Mouse (Mus musculus) gastrocnemius, postnatal 36 days (tissue): ENCODE data around the gene Fam240a. TPM values are rescaled to one million over a fixed set of nuclear protein-coding genes. Genes with fewer than 3 reads are reported as not detected.

Experiments used
- DNase-seq, 2 experiments: peaks; one replicate each; pipeline ENCODE4 v3.0.0; 2022
- intact Hi-C: fragments of 180-260 bp; cut with DNase I; formaldehyde crosslinking; loops from one replicate; pipeline ENCODE4 v1.15.1; 2025
- total RNA-seq, 2 experiments: library from RNA; stranded (reverse); gene quantifications; 2 replicates each; pipeline ENCODE4 v1.2.3; 2021

Gene Fam240a
- total RNA-seq, 2 experiments from 2014 or later = 1.2 TPM; not detected in 1

DNA sequence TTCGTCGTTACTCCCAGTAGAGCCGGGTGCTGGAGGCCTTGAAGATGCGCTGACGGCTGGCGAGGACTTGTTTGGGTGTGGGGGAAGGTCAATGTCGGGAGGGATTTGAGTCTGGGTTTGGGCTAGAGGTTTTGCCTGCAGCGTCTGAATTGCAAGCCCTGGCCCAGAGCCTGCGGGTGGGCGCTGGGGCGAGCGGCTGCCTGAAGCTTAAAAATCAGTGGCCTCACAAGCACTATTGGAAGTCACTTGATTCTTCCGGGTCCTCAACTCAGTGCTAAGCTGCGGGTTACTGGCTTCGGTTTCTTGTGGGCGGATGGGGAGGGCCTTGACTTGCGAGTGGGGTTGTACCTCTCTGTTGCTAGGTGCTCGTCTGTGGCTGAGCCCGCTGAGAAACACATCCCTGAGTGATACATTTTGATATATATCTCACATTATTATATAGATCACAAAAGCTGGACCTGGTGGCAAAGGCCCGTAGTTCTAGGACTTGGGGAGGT lies 29.9 kb upstream of the Fam240a start:
- intact Hi-C loops = no loop called here

DNA sequence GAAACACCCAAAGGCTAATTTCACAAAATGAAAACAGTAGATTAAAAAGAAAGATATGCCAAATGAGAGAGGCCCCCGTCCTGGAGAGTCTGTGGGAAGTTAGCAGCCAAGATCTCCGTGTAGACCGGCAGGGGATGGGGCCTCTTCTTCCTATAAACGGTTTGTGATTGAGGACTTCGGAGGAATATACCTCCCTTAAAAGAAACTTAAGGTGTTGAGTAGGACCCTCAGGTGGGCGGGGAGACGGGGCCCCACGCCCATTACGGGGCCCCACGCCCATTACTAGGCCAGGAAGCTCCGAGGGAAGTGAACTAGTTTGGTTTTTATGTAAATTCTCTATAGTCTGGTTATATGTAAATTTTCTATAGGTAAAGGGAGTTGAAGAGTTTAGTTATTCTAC lies 29.3 kb upstream of the Fam240a start, which contains the start of gene Tdgf1:
Tdgf1 (minus strand) TSS at position 233 of the 400 bp plus-strand sequence.
- no peak for DNase-seq
- intact Hi-C loops = no loop called here

More for the DNA sequence above, 29.9 kb upstream of the Fam240a start:
- DNase-seq = no peak

DNA sequence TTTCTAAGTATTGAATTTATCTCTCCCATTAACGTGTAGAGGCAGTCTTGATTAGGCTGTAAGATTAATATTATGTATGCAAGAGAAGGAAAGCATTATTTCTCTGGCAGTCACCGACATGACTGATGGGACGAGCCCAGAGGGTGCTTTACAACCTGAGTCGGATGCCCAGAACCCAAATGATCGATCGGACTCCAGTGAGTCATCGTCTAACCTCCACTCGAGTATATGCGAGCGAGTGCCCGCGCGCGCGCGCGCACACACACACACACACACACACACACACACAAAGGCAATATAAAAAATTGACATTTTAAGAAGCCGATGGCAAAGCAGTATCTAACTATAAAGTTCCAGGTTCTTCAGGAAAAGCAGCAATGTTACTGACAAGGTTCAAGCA lies 28.7 kb upstream of the Fam240a start:
- no peak for DNase-seq
- intact Hi-C loops = no loop called here

DNA sequence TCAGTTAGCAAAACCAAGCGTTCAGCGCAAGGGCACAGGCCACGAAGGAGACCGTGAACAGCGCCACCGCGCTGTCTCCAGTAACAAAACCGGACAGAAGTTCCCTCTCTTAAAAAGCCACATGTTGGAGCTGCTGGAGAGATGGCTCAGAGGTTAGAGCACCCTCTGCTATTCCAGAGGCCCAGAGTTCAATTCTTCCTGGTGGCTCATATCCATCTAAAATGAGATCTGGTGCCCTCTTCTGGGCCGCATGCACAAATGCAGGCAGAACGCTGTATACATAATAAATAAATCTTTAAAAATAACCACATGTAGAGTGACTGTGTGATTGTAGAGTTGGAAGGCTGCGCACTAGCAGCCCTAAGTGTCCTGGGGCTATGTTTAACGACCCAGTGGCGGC lies 27.6 kb upstream of the Fam240a start:
- intact Hi-C loops = no loop called here
- no peak for DNase-seq

DNA sequence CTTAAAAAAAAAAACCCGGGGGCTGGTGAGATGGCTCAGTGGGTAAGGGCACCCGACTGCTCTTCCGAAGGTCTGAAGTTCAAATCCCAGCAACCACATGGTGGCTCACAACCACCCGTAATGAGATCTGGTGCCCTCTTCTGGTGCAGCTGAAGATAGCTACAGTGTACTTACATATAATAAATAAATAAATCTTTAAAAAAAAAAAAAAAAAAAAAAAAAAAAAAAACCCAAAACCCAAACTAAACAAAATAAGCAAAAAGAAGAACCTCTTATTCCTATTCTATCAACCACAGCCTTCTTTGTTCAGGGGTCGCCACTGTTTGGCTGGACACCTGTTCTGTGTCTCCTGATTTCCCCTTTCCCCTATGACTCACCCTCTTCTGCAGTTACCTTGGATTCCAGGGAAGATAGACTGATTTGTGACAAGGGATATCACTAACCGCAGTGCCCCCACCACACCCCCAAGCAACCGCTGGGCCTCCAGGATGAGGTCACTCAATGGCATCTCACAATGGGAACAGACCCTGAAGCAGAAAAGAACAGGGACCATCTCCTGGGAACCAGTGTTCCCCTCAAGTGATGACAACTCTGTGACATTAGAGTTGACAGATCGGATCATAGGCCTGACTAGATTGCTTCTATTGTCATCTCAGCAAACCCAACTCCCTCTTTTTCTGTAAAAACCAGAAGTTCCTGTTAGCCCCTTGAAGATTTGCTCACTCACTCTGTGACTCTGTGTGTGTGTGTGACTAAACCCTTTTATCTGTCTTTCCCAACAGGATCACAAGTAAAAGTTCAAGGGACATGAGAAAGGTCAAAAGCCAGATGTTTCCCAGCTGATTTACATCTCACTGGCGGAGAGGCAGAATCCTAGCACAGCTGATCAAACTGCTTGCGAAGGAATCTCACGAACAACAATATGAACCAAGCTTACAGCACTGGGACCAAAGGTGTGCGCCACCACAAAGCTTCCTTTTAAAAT lies 21.1 kb upstream of the Fam240a start:
- DNase-seq = no peak
- intact Hi-C loops = no loop called here

DNA sequence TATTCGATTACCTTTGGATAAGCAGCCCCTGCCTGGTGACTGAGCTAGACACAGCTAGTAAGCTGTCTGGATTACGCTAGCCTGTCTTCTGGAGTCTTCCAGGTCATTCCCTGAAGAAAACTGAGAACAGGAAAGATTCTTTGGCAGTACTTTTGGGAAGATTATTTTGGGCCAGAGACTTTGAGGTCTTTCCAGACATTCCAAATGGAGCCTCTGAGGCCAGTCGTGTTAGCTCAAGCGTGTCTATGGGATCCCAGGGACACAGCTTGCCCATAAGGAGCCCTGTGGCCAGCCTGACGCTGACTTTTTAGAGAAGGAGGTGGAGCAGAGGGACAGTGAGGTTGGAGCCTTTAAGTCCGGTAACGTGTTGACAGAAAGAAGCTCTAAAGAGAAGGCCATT lies 19.3 kb upstream of the Fam240a start:
- no peak for DNase-seq
- intact Hi-C loops = no loop called here

DNA sequence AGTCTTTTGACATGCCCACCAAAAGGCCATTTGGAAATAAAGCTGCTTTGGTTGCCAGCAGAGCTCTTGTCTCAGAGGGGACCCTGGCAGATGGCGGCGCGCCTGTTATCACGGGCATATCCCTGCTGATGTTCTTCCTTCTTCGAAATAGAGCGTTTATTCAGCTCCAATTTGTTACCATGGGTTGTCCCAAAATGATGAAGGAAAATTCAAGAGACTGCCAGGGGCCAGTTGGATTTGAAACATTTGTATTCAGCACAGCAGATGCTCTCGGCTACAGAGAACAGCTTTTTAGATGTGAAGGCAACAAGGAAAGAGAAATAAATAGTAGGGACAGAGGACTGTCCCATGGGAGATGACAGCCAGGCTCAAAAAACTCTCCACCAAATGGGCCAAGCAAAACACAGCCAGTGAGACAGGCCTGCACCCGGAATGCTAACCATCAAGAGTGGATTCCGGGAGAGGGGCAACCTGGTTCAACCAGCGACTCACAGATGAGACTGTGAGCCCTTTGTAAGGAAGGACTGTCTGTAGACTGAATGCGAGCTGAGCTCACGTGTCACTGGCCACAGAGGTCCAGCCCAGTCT lies 17.3 kb upstream of the Fam240a start:
- intact Hi-C loops = no loop called here
- no peak for DNase-seq

DNA sequence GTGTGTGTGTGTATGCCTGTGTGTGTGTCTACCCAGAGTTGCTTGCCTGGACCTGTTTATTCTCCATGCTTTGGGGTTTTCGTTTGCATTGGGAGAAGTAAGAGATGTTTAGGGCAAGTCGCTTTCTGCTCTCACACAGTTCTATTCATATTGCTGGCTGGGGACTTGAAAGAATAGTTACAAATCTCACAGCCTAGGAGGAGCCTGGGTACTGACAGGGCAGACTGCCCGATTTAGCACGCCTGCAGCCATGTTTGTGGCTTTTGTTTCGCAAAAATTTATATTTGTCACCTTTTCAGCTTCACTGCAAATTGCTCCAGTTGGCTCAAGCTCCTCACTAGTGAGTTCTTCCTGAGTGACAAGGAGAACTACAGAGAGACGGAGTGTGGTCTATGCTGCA lies 14.9 kb upstream of the Fam240a start:
- intact Hi-C loops = no loop called here
- no peak for DNase-seq

DNA sequence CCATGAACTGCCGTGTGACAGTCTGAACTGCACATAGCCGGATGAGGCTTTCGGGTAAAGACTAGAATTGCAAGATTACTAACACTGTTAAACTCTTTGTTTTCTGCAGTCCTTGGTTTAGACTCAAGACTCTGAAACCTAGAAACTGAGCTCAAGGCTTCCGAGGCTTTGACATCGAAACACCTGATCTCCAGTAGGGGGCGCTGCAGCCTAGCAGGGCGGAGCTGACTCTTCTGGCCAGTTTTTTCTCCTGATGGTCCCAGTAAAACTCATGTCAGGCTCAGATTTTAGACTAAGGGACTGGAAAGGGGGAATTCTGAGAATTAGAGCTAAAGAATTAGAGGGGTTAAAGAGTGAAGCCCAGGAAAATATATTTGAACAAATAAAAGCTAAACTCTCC lies 6.1 kb upstream of the Fam240a start:
- DNase-seq = peak; percentile 56 to 74
- intact Hi-C loops = loop anchor here (1.0 to 5.0 kb wide), 3 partner anchors 32 to 150 kb away; no protein-coding TSS in a partner anchor

DNA sequence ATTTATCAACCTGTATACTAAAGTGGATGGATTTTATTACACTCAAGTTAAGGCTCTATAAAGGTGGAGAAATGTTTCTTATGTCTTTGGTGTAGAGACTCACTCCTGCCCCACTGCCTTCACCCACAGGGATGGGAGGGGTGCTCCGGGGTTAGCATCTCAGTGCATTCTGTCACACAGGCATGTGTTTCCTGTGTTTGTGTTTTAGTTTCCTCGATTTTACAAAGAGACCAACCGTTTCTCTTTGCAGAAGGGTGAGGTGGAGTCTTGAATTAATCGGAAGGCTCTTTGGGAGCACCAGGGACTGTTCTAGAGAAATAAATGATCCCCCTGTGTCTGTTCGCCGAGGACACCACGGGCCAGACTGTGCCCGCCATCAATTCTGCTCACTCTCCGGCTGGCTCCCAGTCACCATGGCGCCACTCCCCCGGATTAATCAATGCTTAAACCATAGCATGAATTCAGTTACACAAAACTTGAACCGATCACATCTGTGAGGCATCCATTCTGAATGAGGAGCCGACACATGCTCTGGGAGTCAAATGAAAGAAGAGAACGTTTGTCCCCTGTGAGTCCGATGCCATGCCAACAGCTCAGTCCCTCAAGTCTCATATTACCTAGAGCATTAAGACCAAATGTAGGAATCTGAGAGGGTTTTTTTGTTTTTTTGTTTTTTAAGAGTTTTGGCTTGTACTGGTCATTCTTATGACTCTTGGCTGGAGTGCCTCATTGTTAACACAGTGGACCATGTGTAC lies 4.2 kb upstream of the Fam240a start:
- intact Hi-C loops = loop anchor here (5.0 kb wide), 2 partner anchors 76 to 151 kb away; no protein-coding TSS in a partner anchor
- DNase-seq = no peak

DNA sequence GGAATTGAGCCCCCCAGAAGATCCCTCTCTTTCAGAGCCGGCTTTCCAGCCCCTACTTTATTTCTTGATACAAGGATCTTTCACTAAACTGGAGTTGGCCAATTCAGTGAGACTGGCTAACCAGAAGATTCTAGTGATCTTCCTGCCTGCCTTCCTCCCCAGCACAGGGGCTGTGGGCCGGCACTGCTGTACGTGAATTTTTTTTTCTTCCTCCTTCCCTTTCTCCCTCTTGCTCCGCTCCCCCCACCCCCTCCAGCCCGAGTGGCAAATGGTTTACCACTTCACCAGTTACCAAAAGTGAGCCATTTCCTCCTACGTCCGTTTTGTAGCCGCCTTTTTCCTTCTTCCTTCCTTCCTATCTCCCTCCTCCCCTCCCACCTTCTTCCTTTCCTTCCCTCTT lies 1.2 kb downstream of the Fam240a start:
- no peak for DNase-seq
- intact Hi-C loops = no loop called here

DNA sequence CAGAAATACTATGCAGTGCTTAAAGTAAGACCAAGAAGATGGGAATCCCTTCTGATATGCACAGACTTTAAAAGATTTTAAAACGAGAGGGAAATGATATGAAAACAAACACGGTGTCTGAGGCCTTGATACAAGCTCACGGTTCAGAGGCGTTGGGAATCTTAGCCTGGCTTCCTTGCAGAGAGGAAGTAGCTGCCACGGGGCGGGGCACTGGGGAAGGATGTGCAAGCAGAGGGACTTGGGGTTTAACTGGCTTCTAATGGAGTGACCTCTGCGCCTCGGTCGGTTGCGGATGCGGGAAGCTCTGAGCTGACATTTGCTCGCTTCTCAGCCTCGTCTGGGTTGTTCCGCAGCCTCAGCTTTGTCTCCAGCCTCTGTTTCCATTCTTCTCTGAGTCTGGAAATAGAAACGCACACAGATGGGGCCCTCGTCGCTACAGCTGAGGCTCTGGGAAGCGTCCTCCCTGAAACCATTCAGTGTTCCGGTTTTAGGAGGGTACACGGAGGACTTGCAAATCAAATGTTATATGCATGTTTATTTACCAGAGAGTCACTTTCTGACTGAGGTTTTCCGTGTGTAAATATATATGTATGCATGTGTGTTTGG lies 1.9 kb downstream of the Fam240a start:
- intact Hi-C loops = no loop called here
- DNase-seq = no peak

DNA sequence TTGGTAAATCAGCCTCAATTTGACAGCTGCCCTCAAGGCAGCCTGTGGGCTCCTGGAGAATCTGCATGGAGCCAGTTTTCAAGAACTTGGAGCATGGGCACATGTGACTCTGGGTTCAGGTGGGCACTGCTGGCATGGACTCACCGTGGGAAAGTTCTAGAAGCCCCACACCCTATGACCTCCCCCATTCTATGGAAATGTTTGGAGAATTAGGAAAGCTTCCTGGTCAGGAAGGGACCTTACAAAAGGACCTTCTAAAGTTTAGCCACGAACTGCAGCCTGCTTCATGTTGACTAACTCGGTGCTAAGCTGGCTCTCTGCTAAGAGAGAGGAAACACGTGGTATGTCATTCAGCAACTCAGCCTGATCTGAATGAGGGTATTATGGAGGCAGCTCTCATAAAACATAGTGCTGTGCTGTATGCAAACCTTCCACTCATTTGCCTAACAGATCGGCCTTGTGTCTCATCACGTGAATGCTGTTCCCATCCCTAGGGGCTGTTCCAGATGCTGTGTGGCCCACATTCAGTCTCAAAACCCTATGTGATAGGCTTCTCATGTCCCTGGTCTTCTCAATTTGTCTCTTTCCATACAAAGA lies 7.2 kb downstream of the Fam240a start:
- intact Hi-C loops = no loop called here
- no peak for DNase-seq

DNA sequence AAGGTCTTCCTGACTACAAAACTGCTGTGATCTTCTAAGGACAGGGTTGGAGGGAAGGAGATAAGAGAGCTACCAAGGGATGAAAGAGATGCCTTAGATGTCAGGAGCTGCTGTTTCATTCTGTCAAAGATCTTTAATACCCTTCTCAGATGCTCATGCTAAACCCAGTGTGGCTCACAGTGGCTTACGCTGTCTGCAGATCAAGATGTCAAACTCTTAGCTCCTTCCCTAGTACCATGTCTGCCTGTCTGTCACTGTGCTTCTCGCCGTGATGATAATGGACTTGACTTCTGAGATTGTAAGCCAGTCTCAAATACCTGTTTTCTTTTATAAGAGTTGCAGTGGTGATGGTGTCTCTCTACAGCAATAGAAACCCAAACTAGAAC lies 8.0 kb downstream of the Fam240a start:
- DNase-seq = no peak
- intact Hi-C loops = no loop called here

DNA sequence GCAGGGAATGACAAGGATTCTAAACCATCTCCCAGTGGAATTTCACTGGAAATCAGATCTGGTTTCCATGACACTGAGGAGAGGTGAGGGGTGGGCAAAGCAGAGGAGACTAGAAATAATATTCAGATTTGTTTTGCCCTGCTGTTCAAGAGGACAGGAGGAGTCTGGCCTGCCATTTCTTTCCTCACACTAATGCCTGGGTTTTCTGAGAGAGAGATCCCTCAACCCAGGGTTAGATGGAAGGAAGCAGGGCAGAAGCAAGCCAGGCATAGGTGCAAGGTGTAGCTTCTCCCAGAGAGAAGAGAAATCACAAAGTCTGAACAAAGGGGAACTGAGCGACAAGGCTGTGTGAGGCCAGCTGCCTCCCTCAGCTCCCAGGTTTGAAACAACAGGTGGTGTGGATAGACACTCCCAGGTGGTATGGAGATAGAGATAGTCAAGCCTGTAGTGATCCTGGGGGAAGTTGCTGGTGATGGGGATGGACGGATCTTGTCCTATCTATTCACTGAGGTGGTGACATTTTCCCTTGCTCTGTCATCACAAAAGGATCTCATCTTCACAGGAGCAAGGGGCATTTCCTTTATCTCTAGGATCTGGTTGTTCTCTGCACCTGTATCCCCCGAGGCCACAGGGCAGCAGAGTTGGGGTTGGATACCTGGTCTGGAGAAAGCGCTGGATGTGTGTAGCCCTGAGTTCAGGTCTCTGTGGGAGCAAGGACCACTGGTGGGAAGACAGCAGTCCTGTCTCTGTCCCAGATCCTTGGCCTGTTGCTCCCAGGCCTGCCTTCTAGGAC lies 8.6 kb downstream of the Fam240a start:
- intact Hi-C loops = no loop called here
- no peak for DNase-seq

DNA sequence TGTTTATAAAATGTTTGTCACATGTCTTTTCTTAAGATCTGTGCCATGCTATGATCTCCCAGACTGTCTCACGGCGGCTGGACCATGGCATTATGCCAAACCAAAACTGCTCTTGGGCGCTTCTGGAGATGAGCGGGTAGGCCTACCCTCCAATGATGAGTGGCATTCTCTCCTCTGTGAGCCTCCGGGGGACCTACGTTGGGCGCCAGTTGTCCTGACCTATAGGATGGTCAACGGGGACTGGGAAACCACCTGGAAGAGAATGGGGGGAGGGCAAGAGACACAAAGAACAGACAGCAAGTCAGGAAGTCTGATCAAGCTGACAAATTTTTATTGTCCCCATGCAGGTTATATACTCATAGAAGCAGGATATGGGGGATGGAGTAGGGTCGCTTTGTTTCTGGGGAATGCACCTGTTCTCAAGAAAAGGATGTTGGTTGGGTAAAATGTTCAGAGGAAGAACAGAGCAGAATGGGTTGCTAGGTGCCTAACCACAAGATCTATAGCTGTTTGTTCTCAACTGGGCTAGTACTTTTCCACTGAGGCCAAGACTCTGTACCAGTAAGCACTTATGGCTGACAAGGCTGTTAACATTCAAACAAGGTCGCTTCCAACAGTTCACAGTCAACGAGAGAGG lies 9.3 kb downstream of the Fam240a start:
- intact Hi-C loops = no loop called here
- no peak for DNase-seq

DNA sequence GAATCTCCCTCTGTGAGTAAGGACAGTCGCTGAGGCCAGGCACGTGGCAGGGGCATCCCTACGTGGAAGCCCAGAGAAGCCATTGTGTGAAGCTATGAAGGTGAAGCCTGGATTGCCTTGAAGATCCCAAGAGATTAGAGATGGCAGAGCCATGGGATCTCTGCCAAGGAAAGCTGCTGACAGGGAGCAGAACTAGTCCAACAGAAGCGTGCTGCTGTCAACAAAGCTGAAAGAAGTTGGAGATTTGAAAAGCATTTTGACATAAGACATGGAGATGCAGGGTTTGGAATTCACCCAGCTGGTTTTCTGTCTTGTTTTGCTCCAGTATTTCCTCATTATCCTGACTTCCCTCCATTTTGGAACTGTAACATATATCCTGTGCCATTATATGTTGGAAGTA lies 14.4 kb downstream of the Fam240a start:
- intact Hi-C loops = no loop called here

DNA sequence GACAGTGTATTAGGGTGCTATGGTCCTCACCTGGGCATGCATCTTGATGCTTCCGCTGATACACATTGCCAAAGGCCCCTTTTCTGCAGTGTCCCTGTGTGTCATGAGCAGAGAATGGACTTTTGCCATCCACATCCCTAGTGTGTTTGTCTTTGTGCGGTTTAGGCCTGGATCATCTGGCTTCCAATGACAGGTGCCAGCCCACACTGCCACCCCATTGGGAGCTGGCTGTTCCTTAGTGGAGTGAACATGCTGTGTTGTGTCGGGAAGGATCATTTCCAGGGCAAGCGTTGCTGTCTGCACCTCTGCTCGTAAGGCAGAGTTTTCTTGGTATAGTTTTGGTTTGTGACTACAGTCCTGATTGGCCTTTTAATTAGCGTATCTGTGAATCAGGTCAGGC lies 15.5 kb downstream of the Fam240a start:
- intact Hi-C loops = no loop called here
- no peak for DNase-seq

More for the DNA sequence above, 14.4 kb downstream of the Fam240a start:
- DNase-seq = no peak
